Mouse (Mus musculus): ENCODE data around the gene Tdrd6.

GRCm38 (mm10) chr17:43606704-43607103 is 23.4 kb downstream of the Tdrd6 start:
- TF ChIP-seq MAFK (IDR thresholded peaks at IDR 0.05; ENCODE audit: insufficient read depth, low read depth, low read length), result no peak
- TF ChIP-seq ZNF384 (IDR thresholded peaks at IDR 0.05; ENCODE audit: low read depth, low read length), result no peak

All from ES-E14 (cell line).